Mouse (Mus musculus) kidney, embryonic 16.5 days (tissue): ENCODE measurements at regions not wholly inside any gene's neighbourhood (a gene's known extent, or its start where the extent isn't known, plus 50 kb on each side); places are given as distances from the start of the nearest gene placed in this dataset.

Experiments used
- ATAC-seq: fragments of 200-750 bp; cut with Nextera tagmentation; 2 replicates; pipeline ENCODE4 v1.8.0; 2017; ENCODE audit warnings: moderate TSS enrichment; ENCODE audit not compliant: low FRiP score, low TSS enrichment
- H3K27ac ChIP-seq: fragments of 300-500 bp; sonication (generic); 2 replicates; pipeline ENCODE4 v1.5.1; 2014; ENCODE audit warnings: low read length
- H3K27me3 ChIP-seq: fragments of 300-500 bp; sonication (generic); 2 replicates; pipeline ENCODE4 v1.6.1; 2014; ENCODE audit warnings: low read length, control low read depth, mixed read lengths; ENCODE audit not compliant: insufficient read depth
- H3K36me3 ChIP-seq: fragments of 300-500 bp; sonication (generic); 2 replicates; pipeline ENCODE4 v1.6.1; 2014; ENCODE audit warnings: low read length, control low read depth, mixed read lengths; ENCODE audit not compliant: insufficient read depth
- H3K4me1 ChIP-seq: fragments of 300-500 bp; sonication (generic); 2 replicates; pipeline ENCODE4 v1.6.1; 2014; ENCODE audit warnings: low read length, control low read depth, mixed read lengths; ENCODE audit not compliant: insufficient read depth
- H3K4me2 ChIP-seq: fragments of 300-500 bp; sonication (generic); replicated peaks from 2 replicates; pipeline ENCODE4 v1.6.1; 2014; ENCODE audit warnings: low read depth, low read length
- H3K4me3 ChIP-seq: fragments of 300-500 bp; sonication (generic); 2 replicates; pipeline ENCODE4 v1.5.1; 2014; ENCODE audit warnings: mild to moderate bottlenecking, low read length
- H3K9ac ChIP-seq: fragments of 300-500 bp; sonication (generic); replicated peaks from 2 replicates; pipeline ENCODE4 v1.6.1; 2014; ENCODE audit warnings: low read length
- H3K9me3 ChIP-seq: fragments of 300-500 bp; sonication (generic); 2 replicates; pipeline ENCODE4 v1.6.1; 2016; ENCODE audit warnings: low read length, control low read depth
- WGBS: fragments of 180-500 bp; shearing (Covaris S2); extraction: QIAGEN DNeasy Blood & Tissue Kit; methylation state at CpG from one replicate; pipeline ENCODE4 v1.1.7; 2014; 5-methylcytosine and 5-hydroxymethylcytosine counted together

DNA sequence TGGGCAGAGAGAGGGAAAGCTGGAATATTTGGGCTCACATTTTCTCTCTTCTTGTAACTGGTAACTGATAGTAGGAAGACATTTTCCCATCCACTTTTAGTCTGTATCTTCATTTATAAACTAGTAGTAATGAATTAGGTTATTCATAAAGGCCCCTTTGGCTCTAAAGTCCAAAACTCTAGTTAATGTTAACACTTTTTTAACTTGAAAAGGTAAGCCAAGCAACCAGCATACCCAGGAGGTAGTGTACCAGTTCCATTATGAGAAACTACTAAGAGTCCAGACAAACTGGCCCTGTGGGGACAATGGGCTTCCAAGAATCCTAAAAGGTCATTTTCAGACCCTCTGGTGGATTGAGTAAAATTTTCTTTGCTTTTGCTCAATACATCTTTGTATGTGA, 468.4 kb upstream of the Pappa start:
- no peak overlapping the region for H3K4me2 ChIP-seq
- no peaks in the 10 kb centered on the region for H3K9me3 ChIP-seq
- H3K4me1 ChIP-seq: no peaks in the 10 kb centered on the region
- no peak overlapping the region for H3K4me3 ChIP-seq
- no peaks in the 10 kb centered on the region for H3K36me3 ChIP-seq
- H3K9ac ChIP-seq: no peak overlapping the region
- ATAC-seq: peak; percentile 75; the same call in 1 of the 2 replicates
- no peak overlapping the region for H3K27ac ChIP-seq
- no peaks in the 10 kb centered on the region for H3K27me3 ChIP-seq

DNA sequence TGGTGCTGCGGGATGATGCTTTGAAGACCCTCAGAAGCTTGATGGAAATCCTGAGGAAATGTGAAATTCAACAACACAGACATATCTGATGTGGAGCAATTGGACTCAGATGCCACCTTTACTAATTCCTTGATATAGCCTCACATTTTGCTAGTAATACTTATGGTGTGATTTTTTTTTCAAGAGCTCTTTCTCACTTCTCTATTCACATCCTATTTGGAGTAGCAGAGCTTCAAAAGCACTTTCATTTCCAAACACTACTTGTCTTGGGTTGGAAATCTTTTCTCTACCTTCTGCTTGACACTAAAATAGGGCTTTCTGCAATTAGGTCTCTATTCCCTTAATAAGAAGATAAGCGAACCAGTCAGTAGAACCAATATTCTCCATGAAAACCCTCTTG, 460.3 kb upstream of the Pappa start:
- no peak overlapping the region for H3K4me2 ChIP-seq
- H3K4me3 ChIP-seq: no peak overlapping the region
- H3K27me3 ChIP-seq: no peaks in the 10 kb centered on the region
- no peaks in the 10 kb centered on the region for H3K36me3 ChIP-seq
- no peak overlapping the region for H3K27ac ChIP-seq
- no peak overlapping the region for H3K9ac ChIP-seq
- no peak for ATAC-seq
- no peaks in the 10 kb centered on the region for H3K4me1 ChIP-seq
- no peaks in the 10 kb centered on the region for H3K9me3 ChIP-seq
- 88% methylated on average over 2 of the region's 2 CpGs for WGBS

DNA sequence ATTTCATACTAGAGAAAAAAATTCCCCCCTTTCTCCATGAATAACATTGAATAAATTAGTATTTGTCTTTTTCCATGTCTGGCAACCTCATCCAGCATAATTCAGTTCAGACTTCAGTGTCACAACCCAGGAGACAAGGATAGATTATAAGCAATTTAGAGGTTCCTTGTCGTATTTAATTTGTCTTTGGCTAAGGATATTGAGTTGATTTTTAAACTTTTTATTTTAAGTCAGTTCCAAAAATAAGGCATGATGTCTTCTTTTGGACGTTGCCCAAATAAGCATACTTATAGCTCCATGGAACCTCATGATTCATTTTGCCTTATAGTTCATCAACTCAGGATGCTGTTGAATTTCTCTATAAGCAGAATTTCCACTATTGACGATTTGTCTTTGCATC, 456.0 kb upstream of the Pappa start:
- Histone ChIP-seq H3K4me3 (no peak overlapping the region), H3K4me2 (no peak overlapping the region), H3K9me3 (no peaks in the 10 kb centered on the region), H3K36me3 (no peaks in the 10 kb centered on the region), H3K9ac (no peak overlapping the region), H3K27me3 (no peaks in the 10 kb centered on the region), H3K4me1 (no peaks in the 10 kb centered on the region), H3K27ac (no peak overlapping the region)
- 79% methylated on average over 3 of the region's 3 CpGs for WGBS
- ATAC-seq: no peak

DNA sequence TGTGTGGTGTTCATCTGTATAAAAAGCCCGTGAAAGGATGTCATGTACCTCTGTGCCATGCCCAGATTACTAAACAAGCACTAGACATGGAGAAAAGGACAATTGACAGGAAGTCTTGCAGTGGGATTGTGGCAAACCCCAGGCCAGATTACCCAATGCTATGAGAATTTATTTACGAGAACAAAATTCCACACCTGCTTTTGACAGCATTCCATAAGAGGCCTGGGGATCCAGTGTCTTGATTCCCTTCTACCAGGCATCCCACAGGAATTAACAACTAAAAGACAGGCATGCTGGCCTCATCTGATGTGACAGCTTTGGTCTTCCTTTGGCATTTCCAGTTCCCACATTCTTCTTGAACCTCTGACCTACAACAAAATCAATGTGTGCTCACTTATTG, 454.3 kb upstream of the Pappa start:
- Histone ChIP-seq H3K27me3 (no peaks in the 10 kb centered on the region), H3K9ac (no peak overlapping the region), H3K27ac (no peak overlapping the region), H3K9me3 (no peaks in the 10 kb centered on the region), H3K4me2 (no peak overlapping the region), H3K4me3 (no peak overlapping the region), H3K36me3 (no peaks in the 10 kb centered on the region), H3K4me1 (no peaks in the 10 kb centered on the region)
- WGBS: 78% methylated on average over 2 of the region's 2 CpGs
- no peak for ATAC-seq

DNA sequence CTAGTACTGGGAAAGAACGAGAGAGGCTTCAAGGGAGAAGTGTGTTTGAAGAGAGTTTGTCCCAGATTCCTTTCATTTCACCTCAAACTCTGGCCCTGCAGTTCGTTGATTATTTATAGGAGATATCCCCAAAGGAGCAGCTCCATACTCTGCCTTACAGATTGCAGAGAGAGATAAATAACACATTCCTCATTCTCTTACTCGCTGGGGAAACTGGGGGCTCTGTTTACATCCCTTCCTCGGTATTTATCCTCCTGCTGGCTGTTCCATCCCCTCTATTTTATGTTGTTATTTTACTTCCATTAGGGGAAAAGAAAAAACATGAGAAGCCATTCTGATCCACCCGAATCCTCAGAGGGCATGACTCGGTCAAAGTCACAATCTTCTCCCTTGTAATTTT, 447.5 kb upstream of the Pappa start:
- WGBS: 23% methylated on average over 6 of the region's 6 CpGs
- H3K9me3 ChIP-seq: no peaks in the 10 kb centered on the region
- ATAC-seq: peak; percentile 46; the same call in 1 of the 2 replicates
- H3K36me3 ChIP-seq: no peaks in the 10 kb centered on the region
- H3K27ac ChIP-seq: 0 out of 2 replicates have a peak overlapping the region, but pooled peaks have one; percentile 1
- H3K4me1 ChIP-seq: no peaks in the 10 kb centered on the region
- H3K4me2 ChIP-seq: no peak overlapping the region
- H3K27me3 ChIP-seq: no peaks in the 10 kb centered on the region
- H3K9ac ChIP-seq: no peak overlapping the region
- H3K4me3 ChIP-seq: no peak overlapping the region

DNA sequence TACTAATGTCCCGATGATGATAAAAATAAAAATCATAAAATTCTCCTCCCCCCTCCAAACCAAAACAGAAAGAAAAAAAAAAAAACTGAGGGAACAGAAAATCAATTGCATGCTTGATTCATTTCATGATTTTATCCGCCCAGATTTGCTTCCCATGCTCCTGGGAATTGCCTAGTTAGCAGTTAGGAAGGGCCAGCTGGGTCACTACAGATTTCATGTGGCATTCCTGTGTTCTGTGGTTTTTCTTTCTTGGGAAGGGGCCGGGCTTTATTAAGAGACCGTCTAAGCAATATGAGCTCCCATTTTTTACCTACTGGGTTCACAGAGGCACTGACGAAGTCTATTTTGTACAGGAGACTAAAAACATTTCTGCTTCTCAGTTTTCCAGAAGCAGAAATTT, 447.1 kb upstream of the Pappa start:
- H3K4me2 ChIP-seq: 0 out of 2 replicates have a peak overlapping the region, but pooled peaks have one; percentile 8
- no peak overlapping the region for H3K27ac ChIP-seq
- 36% methylated on average over 5 of the region's 5 CpGs for WGBS
- no peak overlapping the region for H3K9ac ChIP-seq
- no peaks in the 10 kb centered on the region for H3K9me3 ChIP-seq
- no peak overlapping the region for H3K4me3 ChIP-seq
- H3K4me1 ChIP-seq: no peaks in the 10 kb centered on the region
- no peaks in the 10 kb centered on the region for H3K27me3 ChIP-seq
- ATAC-seq: no peak
- H3K36me3 ChIP-seq: no peaks in the 10 kb centered on the region

DNA sequence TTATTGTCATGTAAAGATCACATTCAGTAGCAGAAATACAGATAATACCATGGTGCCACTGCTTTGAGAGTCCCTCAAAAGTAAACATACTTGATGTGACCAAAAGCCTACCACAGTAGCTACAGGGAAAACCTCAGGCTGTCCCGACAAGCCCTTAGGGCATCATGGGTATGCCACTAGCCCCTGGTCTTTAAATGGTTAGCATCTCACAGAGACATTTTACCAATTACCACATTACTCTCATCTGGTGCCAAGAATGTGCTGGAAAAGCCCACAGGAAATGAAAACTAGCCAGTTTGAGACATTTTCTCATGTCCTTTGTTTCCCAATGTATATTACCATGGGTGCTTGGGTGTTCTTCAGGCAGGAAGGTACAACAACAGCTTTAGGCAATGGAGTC, 439.3 kb upstream of the Pappa start:
- Histone ChIP-seq H3K27ac (no peak overlapping the region), H3K9ac (no peak overlapping the region), H3K36me3 (no peaks in the 10 kb centered on the region), H3K4me2 (no peak overlapping the region), H3K9me3 (no peaks in the 10 kb centered on the region), H3K27me3 (no peaks in the 10 kb centered on the region), H3K4me1 (no peaks in the 10 kb centered on the region), H3K4me3 (no peak overlapping the region)
- no peak for ATAC-seq
- WGBS: 90% methylated on average over 1 of the region's 1 CpGs

DNA sequence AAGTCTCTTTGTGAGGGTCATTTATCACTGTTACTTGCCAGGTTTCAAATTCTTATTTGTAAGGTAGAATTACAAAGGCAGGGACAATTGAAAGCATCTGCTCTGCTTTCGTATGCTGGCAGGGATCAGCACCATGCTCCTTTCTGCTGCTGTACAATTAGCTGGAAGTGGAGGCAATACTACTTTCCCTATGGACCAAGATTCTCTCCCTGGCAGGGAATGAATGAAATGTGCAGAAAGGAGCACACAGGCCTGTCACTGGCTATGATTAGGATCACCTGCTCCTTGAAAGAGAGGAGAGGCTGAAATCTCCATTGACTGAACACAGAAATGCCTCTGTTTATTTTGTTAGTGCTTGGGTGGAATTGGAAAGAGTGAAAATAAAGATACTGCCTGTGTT, 427.8 kb upstream of the Pappa start:
- Histone ChIP-seq H3K9ac (no peak overlapping the region), H3K27ac (no peak overlapping the region), H3K36me3 (no peaks in the 10 kb centered on the region), H3K4me3 (no peak overlapping the region), H3K4me1 (no peaks in the 10 kb centered on the region), H3K4me2 (no peak overlapping the region), H3K27me3 (no peaks in the 10 kb centered on the region), H3K9me3 (no peaks in the 10 kb centered on the region)
- ATAC-seq: no peak
- whole genome bisulfite sequencing: 21% methylated on average over 1 of the region's 1 CpGs

DNA sequence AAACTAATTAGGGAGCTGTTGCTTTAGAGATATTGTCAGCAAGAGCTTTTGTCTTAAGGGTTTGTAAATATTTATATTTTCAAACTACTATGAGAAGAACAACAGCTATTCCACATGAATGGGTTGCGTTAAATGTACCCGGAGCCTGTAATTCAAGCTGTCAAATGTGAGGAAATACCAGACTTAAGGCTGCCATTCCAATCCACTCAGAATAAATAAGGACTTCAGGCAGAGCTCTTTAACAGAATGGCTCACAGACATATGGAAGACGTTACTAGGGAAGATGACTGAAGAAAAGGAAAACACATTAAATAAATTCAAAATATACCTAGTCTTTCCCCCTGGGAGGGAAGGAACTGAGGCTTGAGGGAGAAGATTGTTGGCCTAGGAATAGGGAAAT, 400.7 kb upstream of the Pappa start:
- no peak for ATAC-seq
- Histone ChIP-seq H3K27ac (no peak overlapping the region), H3K9ac (no peak overlapping the region), H3K4me3 (no peak overlapping the region), H3K4me2 (no peak overlapping the region), H3K36me3 (no peaks in the 10 kb centered on the region), H3K4me1 (no peaks in the 10 kb centered on the region), H3K9me3 (no peaks in the 10 kb centered on the region), H3K27me3 (no peaks in the 10 kb centered on the region)
- 31% methylated on average over 3 of the region's 3 CpGs for WGBS

DNA sequence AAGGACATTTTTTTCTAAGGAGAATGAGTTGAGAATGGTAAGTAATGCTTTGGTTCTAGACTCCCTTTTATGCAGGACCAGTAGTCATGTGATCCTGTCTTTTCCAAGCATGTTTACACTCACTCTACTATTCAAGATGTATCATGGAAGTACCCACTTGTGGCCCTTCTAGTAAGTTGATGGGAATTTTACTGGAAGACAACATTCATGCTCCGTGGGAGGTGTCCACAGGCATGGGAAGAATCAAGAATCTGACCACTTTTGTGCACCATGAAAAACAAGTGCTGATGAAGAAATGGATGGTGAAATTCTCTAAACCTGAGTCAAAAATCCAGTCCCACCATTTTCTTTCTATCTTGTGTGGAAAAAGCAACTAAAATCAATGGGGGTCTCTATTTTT, 399.1 kb upstream of the Pappa start:
- no peaks in the 10 kb centered on the region for H3K36me3 ChIP-seq
- no peak overlapping the region for H3K4me3 ChIP-seq
- H3K9ac ChIP-seq: no peak overlapping the region
- no peak for ATAC-seq
- no peak overlapping the region for H3K27ac ChIP-seq
- WGBS: 71% methylated on average over 1 of the region's 1 CpGs
- no peaks in the 10 kb centered on the region for H3K9me3 ChIP-seq
- no peaks in the 10 kb centered on the region for H3K27me3 ChIP-seq
- no peaks in the 10 kb centered on the region for H3K4me1 ChIP-seq
- H3K4me2 ChIP-seq: no peak overlapping the region

DNA sequence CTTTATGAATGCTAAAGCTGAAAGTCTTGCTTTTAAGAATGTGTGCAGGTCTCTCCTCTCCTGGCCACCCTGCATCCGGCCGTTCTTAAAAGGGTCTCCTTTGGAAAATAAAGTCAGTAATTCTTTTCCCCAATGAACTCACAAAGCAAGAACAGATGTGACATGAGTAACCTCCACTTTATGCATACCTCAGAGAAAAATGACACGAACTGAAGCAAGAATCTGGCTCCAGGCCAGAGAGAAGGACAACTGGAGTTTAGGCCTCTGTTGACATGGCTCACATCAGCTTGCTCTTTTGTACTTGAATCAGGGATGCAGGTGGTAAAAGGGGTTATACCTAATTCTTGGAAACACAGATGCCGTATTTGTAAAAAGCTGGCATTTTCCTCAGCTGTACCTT, 368.0 kb upstream of the Pappa start:
- Histone ChIP-seq H3K4me1 (no peaks in the 10 kb centered on the region), H3K27ac (no peak overlapping the region), H3K9ac (no peak overlapping the region), H3K36me3 (no peaks in the 10 kb centered on the region), H3K9me3 (no peaks in the 10 kb centered on the region), H3K4me3 (no peak overlapping the region), H3K4me2 (no peak overlapping the region), H3K27me3 (no peaks in the 10 kb centered on the region)
- 69% methylated on average over 4 of the region's 4 CpGs for WGBS
- ATAC-seq: no peak
